Mouse (Mus musculus): ENCODE measurements at regions not wholly inside any gene's neighbourhood (a gene's known extent, or its start where the extent isn't known, plus 50 kb on each side); places are given as distances from the start of the nearest gene placed in this dataset.

Small RNA genes in the stretch of these regions (microRNA-seq; reads per million reads assigned to microRNA genes)
- gene Gm24369: 0 reads per million in 2 experiments
